Mouse (Mus musculus) ES-Bruce4 (cell line): ENCODE data around the gene Mypn.

Experiments
- CTCF ChIP-seq: IDR thresholded peaks from one replicate; pipeline ENCODE4 v1.8.1; 2011; ENCODE audit warnings: low read depth, low read length
- POLR2A ChIP-seq: IDR thresholded peaks from one replicate; pipeline ENCODE4 v1.8.1; 2011; ENCODE audit warnings: low read length; ENCODE audit not compliant: insufficient read depth

- no peak for TF ChIP-seq CTCF
- no peak for TF ChIP-seq POLR2A
These were observed 81.2 kb downstream of the Mypn start for GRCm38 (mm10) chr10:63122516-63122915.
